Mouse (Mus musculus) kidney, adult 2 months (tissue): ENCODE results near the gene Tuba1b. TPM values are rescaled to one million over a fixed set of nuclear protein-coding genes. Genes with fewer than 3 reads are reported as not detected.

ENCODE experiments used
- DNase-seq: peaks from one replicate; pipeline ENCODE4 v3.0.0; 2021
- H3K27ac ChIP-seq: fragments of 200-500 bp; 2 replicates; pipeline ENCODE4 v1.5.1; 2012; ENCODE audit warnings: low read depth, low read length, control low read depth, inconsistent platforms; ENCODE audit not compliant: insufficient read depth
- H3K27me3 ChIP-seq: fragments of 200-500 bp; replicated peaks from 2 replicates; pipeline ENCODE4 v1.6.1; 2012; ENCODE audit warnings: mild to moderate bottlenecking, moderate library complexity, low read length, inconsistent platforms; ENCODE audit not compliant: control insufficient read depth, insufficient read depth
- H3K36me3 ChIP-seq: fragments of 200-500 bp; 2 replicates; pipeline ENCODE4 v1.6.1; 2012; ENCODE audit warnings: mild to moderate bottlenecking, moderate library complexity, low read length, inconsistent platforms; ENCODE audit not compliant: control insufficient read depth, insufficient read depth
- H3K4me1 ChIP-seq: fragments of 200-500 bp; 2 replicates; pipeline ENCODE4 v1.6.1; 2011; ENCODE audit warnings: low read length; ENCODE audit not compliant: control insufficient read depth, insufficient read depth
- H3K4me3 ChIP-seq: fragments of 200-500 bp; 2 replicates; pipeline ENCODE4 v1.5.1; 2011; ENCODE audit warnings: mild to moderate bottlenecking, low read depth, low read length, control low read depth; ENCODE audit not compliant: insufficient read depth
- CTCF ChIP-seq: fragments of 200-500 bp; conservative IDR thresholded peaks from 2 replicates; pipeline ENCODE4 v1.5.1; 2011; ENCODE audit warnings: low read depth, mild to moderate bottlenecking, control low read depth, low read length, moderate library complexity, mixed read lengths; ENCODE audit not compliant: insufficient read depth, insufficient read length
- POLR2A ChIP-seq: fragments of 200-500 bp; IDR thresholded peaks from one replicate; pipeline ENCODE4 v1.6.1; 2011; ENCODE audit warnings: low read depth, low read length, control low read depth
- WGBS: fragments of 180-500 bp; shearing (Covaris S2); methylation state at CpG from one replicate; pipeline ENCODE4 v1.1.7; 2018; 5-methylcytosine and 5-hydroxymethylcytosine counted together
- polyA plus RNA-seq: library from polyadenylated mRNA; depleted of rRNA; stranded (reverse); fragments of >200 nt; gene quantifications from 2 replicates; pipeline ENCODE4 v1.2.3, GENCODE M21; 2012; rRNA removed

Gene Tuba1b
- polyA plus RNA-seq = 488 and 540 TPM in 2 replicates

DNA sequence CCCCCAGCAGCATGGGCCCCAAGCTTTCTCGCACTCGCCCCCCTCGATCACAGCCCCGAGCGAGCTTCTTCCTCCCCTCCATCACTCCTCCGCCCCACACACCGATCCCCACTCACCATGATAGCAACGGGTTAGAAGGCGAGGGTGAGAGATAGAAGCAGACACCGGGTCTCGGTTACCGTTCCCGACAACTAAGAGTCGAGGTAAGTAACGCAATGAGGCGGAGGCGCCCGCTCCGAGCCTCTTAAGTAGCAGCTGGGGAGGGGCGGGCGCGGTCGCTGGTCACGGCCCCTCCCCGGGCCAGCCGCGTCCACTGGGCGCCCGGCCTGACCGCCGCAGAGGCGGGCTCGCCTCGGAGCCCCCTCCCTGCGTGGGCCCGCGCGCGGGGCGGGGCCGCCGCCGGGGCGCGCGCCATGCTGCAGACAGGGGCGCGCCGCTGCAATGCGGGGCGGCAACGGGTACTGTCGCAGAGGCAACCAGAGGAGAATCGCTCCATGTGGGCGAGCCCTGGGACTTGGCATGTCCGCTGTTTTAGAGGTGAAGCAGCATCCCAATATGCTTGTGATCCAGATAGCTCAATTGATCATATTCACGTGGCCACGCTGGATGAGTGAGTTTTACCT lies at the start of gene Tuba1b:
Gene Tuba1b, minus strand, starts transcription at position 349 of the 623 bp plus-strand sequence.
- H3K27me3 ChIP-seq = no peaks in the 10 kb centered on the region
- DNase-seq = peak; percentile 95
- no peaks in the 10 kb centered on the region; the same call in 1 of the 2 replicates for H3K36me3 ChIP-seq
- under 1% methylated on average over 51 of the region's 58 CpGs for whole genome bisulfite sequencing
- peak within 1 kb of the TSS; percentile 94 for H3K27ac ChIP-seq
- H3K4me1 ChIP-seq = peaks cover 6% of the 10 kb centered on the region; the same call in 1 of the 2 replicates
- peak within 1 kb of the TSS; percentile 99 for H3K4me3 ChIP-seq
- TF ChIP-seq POLR2A (peak; percentile 45), CTCF (no peak)

DNA sequence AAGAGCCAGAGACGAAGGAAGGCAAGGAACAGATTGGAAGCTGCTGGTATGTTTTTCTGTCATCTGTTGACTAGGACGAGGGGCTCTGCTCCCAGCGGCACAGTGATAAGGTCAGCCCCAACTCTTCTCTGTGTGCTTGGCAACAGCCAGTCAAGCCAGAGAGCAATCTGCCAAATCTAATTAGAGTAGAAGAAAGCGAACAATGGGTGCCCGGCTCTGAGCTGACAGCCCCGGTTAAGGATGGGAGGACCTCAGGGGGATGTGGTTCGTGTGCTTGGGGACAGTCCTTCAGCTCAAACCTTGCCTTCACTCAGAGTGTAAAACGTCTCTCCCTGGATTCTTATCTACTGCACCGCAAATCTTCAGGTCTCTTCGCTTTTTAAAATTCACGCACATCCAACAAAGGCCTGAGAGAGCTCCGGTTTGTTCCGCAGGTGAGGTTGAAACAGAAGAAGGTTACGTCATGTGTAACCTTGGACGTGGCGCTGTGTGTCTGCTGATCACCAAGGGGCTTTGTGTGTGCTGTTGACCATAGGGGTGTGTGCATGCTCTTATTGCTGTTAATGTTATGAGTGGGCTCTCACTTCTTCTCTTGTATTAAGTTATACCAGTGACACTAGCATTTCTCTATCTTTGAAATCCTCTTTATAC lies 49.2 kb upstream of the Tuba1b start:
- TF ChIP-seq CTCF (no peak), POLR2A (no peak)
- no peak overlapping the region for H3K27ac ChIP-seq
- H3K27me3 ChIP-seq = no peaks in the 10 kb centered on the region
- 83% methylated on average over 16 of the region's 16 CpGs for WGBS
- H3K4me1 ChIP-seq = no peaks in the 10 kb centered on the region
- H3K4me3 ChIP-seq = no peak overlapping the region
- no peaks in the 10 kb centered on the region for H3K36me3 ChIP-seq
- no peak for DNase-seq

DNA sequence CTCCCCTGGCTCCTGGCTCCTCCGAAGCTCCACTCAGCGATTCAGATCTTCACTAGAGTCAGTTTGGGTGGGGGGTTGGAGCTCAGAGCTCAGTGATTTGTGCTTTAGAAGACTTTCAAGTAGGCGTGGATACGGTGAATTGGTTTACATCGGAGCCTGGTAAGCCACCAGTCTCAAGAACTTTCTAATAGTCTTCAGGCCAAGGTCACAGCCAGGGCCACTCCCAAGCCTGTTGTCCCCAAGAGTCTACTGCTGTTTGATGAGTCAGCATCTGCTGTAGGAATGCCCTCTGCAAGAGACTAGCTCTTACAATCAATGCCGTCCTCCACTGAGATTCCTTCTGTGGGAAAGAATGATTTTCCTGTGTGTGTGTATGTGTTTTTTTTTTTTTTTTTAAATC lies 47.7 kb upstream of the Tuba1b start:
- Histone ChIP-seq H3K27ac (no peak overlapping the region), H3K27me3 (no peaks in the 10 kb centered on the region), H3K4me1 (peaks cover 8% of the 10 kb centered on the region; the same call in 1 of the 2 replicates), H3K36me3 (no peaks in the 10 kb centered on the region), H3K4me3 (no peak overlapping the region)
- no peak for DNase-seq
- WGBS = 87% methylated on average over 6 of the region's 6 CpGs
- TF ChIP-seq CTCF (no peak), POLR2A (no peak)

DNA sequence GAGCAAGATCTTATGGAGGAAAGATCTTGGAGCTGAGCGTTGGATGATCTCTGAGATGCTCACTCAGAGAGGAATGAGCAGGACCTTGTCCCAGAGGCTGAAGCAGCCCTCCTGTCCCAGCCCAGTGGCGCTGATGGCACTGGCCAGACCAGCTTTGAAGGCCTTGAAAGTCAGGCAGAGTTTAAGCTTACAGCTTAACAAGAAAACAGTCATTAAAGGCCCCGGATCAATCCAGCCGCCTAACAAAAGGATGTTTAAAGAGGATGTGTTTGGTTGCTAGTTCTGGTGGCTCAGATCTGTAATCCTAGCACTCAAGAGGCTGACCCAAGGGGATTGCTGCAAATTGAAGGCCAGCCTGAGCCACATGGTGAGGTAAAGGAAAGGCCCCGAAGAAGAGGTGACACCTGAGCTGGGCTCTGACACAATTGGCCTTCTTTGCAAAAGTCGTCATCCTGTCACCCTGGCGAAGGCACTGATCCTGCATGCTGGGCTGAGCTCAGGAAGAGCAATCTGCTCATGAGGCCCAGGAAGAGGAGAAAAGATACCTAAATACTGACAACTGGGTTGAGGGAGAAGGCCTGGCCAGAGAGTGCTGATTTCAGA lies 45.7 kb upstream of the Tuba1b start:
- Histone ChIP-seq H3K4me3 (no peak overlapping the region), H3K27me3 (no peaks in the 10 kb centered on the region), H3K4me1 (peaks cover 8% of the 10 kb centered on the region; the same call in 1 of the 2 replicates), H3K27ac (no peak overlapping the region), H3K36me3 (no peaks in the 10 kb centered on the region)
- WGBS = 76% methylated on average over 7 of the region's 7 CpGs
- TF ChIP-seq POLR2A (no peak), CTCF (no peak)
- no peak for DNase-seq

DNA sequence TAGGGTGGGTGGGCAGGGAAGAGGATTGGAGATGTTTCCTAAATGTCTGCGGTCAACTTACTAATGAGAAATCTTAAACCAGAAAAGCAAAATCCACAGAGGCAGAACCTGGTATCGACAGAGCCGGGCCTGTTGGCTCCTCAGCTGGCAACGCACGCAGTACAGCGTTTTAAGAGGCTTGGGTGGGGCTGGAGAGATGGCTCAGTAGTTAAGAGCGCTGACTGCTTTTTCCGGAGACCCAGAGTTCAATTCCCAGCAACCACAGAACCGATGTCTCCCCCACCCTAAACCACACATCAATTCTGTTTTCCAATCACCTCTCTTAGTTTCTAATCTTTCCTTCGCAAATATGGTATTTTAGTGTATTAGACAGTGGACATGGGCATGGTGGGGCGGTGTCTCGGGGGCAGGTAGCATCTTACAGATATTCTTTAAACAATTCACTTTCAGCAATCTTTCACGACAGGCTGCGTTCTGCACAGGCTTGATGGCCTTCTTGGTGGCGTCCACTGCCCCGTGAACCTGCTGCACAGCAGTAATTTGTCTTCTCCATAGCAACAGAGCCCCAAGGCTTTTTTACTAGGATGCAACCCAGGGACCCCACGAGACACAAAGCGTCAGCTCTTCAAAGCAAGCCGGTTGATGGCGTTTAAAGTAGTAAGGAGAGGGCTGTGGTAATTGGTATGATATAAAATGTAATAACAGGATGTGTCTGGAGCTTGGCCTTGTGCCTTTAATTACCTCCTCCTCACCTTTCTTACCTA lies 44.2 kb upstream of the Tuba1b start:
- WGBS = 71% methylated on average over 20 of the region's 20 CpGs
- no peak for DNase-seq
- Histone ChIP-seq H3K27me3 (no peaks in the 10 kb centered on the region), H3K27ac (no peak overlapping the region), H3K36me3 (no peaks in the 10 kb centered on the region), H3K4me1 (peaks cover 8% of the 10 kb centered on the region; the same call in 1 of the 2 replicates), H3K4me3 (no peak overlapping the region)
- TF ChIP-seq POLR2A = no peak
- no peak for TF ChIP-seq CTCF

DNA sequence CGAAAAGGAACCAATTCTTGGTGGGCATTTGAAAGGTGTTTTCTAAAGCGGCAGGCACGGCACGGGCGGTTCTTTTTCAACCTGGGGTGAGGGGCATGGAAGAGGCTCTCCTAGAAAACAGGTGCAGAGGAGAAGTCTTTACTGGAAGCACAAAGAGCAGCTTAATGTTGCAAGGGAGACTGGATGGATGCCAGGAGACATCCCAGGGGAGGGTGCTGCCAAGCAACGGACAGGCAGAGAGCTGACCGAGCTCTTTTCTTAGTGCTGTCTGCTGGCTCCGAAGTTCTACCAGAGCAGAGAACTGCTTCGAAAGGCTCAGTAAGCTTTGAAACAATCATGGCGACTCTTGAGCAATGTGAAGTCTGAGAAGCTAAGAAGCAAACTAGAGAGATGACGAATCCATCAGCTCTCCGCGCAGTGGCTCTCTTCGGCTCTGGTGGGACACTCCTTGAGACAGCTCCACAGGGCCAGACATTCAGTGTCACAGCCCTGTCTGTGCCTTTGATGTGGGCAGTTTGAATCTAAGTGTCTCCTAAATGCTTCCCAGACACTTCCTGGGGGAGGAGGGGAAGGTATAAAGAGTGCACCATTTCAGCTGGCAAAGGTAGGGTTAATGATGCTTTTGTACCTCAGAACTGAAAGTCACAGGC lies 43.5 kb upstream of the Tuba1b start:
- TF ChIP-seq CTCF = no peak
- no peak for TF ChIP-seq POLR2A
- Histone ChIP-seq H3K4me1 (peaks cover 8% of the 10 kb centered on the region; the same call in 1 of the 2 replicates), H3K27me3 (no peaks in the 10 kb centered on the region), H3K4me3 (no peak overlapping the region), H3K36me3 (no peaks in the 10 kb centered on the region), H3K27ac (peak overlapping the region; percentile 70)
- peak; percentile 95 for DNase-seq
- WGBS = 40% methylated on average over 14 of the region's 14 CpGs
